Mouse (Mus musculus) forebrain, embryonic 11.5 days (tissue): ENCODE results near the gene Dnmbp. TPM values are rescaled to one million over a fixed set of nuclear protein-coding genes. Genes with fewer than 3 reads are reported as not detected.

Experiments used
- ATAC-seq: fragments of 200-750 bp; cut with Nextera tagmentation; replicated peaks from 2 replicates; pipeline ENCODE4 v1.8.0; 2017; ENCODE audit warnings: moderate TSS enrichment; ENCODE audit not compliant: low FRiP score
- DNase-seq: peaks from one replicate; pipeline ENCODE4 v3.0.0-alpha.2; 2017; ENCODE audit warnings: low spot score
- H3K27ac ChIP-seq: fragments of 300-500 bp; sonication (generic); 2 replicates; pipeline ENCODE4 v1.5.1; 2014; ENCODE audit warnings: low read depth, low read length
- H3K27me3 ChIP-seq: fragments of 300-500 bp; sonication (generic); 2 replicates; pipeline ENCODE4 v1.6.1; 2014; ENCODE audit warnings: mild to moderate bottlenecking, low read length, mixed read lengths; ENCODE audit not compliant: control insufficient read depth, insufficient read depth
- H3K36me3 ChIP-seq: fragments of 300-500 bp; sonication (generic); 2 replicates; pipeline ENCODE4 v1.6.1; 2014; ENCODE audit warnings: mild to moderate bottlenecking, low read length, moderate library complexity, mixed read lengths; ENCODE audit not compliant: control insufficient read depth, insufficient read depth
- H3K4me1 ChIP-seq: fragments of 300-500 bp; sonication (generic); replicated peaks from 2 replicates; pipeline ENCODE4 v1.6.1; 2014; ENCODE audit warnings: low read length, mixed read lengths; ENCODE audit not compliant: control insufficient read depth, insufficient read depth
- H3K4me2 ChIP-seq: fragments of 300-500 bp; sonication (generic); 2 replicates; pipeline ENCODE4 v1.6.1; 2014; ENCODE audit warnings: low read depth, mild to moderate bottlenecking, low read length, moderate library complexity, mixed read lengths; ENCODE audit not compliant: severe bottlenecking
- H3K4me3 ChIP-seq: fragments of 300-500 bp; sonication (generic); 2 replicates; pipeline ENCODE4 v1.5.1; 2014; ENCODE audit warnings: low read depth, low read length
- H3K9ac ChIP-seq: fragments of 300-500 bp; sonication (generic); 2 replicates; pipeline ENCODE4 v1.6.1; 2014; ENCODE audit warnings: low read length
- H3K9me3 ChIP-seq: fragments of 300-500 bp; sonication (generic); 2 replicates; pipeline ENCODE4 v1.6.1; 2016; ENCODE audit warnings: low read length, mixed read lengths; ENCODE audit not compliant: control insufficient read depth
- WGBS: fragments of 180-500 bp; shearing (Covaris S2); extraction: QIAGEN DNeasy Blood & Tissue Kit; methylation state at CpG from one replicate; pipeline ENCODE4 v1.1.7; 2014; 5-methylcytosine and 5-hydroxymethylcytosine counted together
- polyA plus RNA-seq: library from polyadenylated mRNA; unstranded; fragments of >200 nt; fragmentation: Nextera tagmentation; extraction: Ambion mirVana; gene quantifications from 2 replicates; pipeline ENCODE4 v1.2.1, GENCODE M21; 2014

Dnmbp gene
- polyA plus RNA-seq, 1 experiment from 2014 or later = 17.8 TPM

GRCm38 (mm10) chr19:43843184-43843583 lies 96.8 kb downstream of the Dnmbp start:
- Histone ChIP-seq H3K27me3 (no peaks in the 10 kb centered on the region), H3K9me3 (no peaks in the 10 kb centered on the region), H3K4me2 (no peak overlapping the region), H3K27ac (no peak overlapping the region), H3K9ac (no peak overlapping the region), H3K4me1 (no peaks in the 10 kb centered on the region), H3K4me3 (no peak overlapping the region), H3K36me3 (peaks cover 8% of the 10 kb centered on the region)
- DNase-seq (no peak), ATAC-seq (no peak)
- WGBS = 86% methylated on average over 9 of the region's 9 CpGs

GRCm38 (mm10) chr19:43832425-43833069 lies 107.4 kb downstream of the Dnmbp start:
- no peak for ATAC-seq
- no peaks in the 10 kb centered on the region for H3K27me3 ChIP-seq
- no peak overlapping the region for H3K4me3 ChIP-seq
- H3K27ac ChIP-seq = no peak overlapping the region
- H3K4me1 ChIP-seq = no peaks in the 10 kb centered on the region
- peak overlapping the region; percentile 24; the same call in 1 of the 2 replicates for H3K4me2 ChIP-seq
- no peaks in the 10 kb centered on the region for H3K9me3 ChIP-seq
- WGBS = 30% methylated on average over 21 of the region's 21 CpGs
- H3K9ac ChIP-seq = no peak overlapping the region
- H3K36me3 ChIP-seq = no peaks in the 10 kb centered on the region
- DNase-seq = peak; percentile 88

GRCm38 (mm10) chr19:43826855-43827254 lies 113.1 kb downstream of the Dnmbp start:
- H3K4me2 ChIP-seq = no peak overlapping the region
- no peak overlapping the region for H3K4me3 ChIP-seq
- H3K36me3 ChIP-seq = no peaks in the 10 kb centered on the region
- H3K4me1 ChIP-seq = no peaks in the 10 kb centered on the region
- no peaks in the 10 kb centered on the region for H3K27me3 ChIP-seq
- no peak overlapping the region for H3K9ac ChIP-seq
- ATAC-seq (no peak), DNase-seq (no peak)
- WGBS = 88% methylated on average over 8 of the region's 8 CpGs
- no peak overlapping the region for H3K27ac ChIP-seq
- no peaks in the 10 kb centered on the region for H3K9me3 ChIP-seq

DNA sequence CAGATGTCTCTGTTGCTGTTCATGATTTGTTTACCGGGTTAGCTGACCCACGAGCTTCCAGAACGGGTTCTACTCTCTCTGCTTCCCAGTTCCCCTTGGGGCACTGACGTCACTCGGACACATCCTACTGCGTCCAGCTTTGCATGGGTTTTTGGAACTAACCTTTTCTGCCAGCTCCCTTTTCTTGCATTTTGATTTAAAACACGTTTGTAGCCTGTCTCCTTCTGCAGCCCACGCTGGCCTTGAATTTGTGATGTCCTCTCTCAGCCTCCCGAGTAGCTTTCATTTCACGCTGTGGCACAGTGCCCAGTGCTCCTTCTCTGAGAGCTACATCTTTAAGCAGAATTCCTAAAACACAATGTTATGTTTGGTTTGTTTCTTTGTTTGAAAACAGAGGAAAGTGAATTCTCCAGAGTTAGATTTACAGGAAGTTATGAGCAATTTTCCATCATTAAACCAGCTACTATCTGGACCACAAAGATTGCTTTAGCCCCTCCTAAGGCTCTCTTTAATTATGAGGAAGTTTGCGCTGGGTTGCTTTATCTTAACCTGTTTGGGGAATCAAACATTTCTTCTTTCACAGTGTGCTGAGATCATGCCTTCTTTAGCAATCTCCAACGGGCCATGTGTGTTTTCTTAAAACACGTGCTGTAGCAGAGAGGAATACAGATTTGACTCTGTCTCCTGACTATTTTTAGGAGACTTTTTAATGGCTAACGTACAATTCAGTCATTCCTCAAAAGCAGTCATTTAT lies 124.2 kb downstream of the Dnmbp start:
- WGBS = 84% methylated on average over 14 of the region's 14 CpGs
- no peaks in the 10 kb centered on the region for H3K9me3 ChIP-seq
- H3K27me3 ChIP-seq = no peaks in the 10 kb centered on the region
- no peak for DNase-seq
- no peak overlapping the region for H3K4me2 ChIP-seq
- no peak overlapping the region for H3K27ac ChIP-seq
- ATAC-seq = no peak
- H3K4me1 ChIP-seq = no peaks in the 10 kb centered on the region
- no peaks in the 10 kb centered on the region for H3K36me3 ChIP-seq
- no peak overlapping the region for H3K4me3 ChIP-seq
- no peak overlapping the region for H3K9ac ChIP-seq

DNA sequence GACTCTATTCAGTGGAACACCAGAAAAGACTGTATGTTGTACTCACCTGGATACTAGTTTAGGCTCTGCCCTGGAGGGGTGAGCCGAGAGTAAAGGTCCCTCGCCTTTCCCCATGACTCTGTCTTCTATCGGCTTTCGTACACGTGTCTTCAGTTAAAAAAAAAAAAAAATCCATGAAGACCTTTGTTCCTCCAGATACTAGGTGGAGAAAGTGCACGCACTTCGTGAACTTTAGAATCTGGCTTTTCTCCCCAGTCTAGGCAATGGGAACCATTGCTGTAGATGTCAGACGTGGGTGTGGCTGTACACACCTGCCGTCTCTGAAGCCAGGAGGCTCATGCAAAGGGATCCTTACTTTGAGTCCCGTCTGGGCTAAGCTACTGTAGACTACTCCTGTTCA lies 126.7 kb downstream of the Dnmbp start:
- no peaks in the 10 kb centered on the region for H3K36me3 ChIP-seq
- no peaks in the 10 kb centered on the region for H3K9me3 ChIP-seq
- H3K4me1 ChIP-seq = no peaks in the 10 kb centered on the region
- no peak overlapping the region for H3K4me2 ChIP-seq
- no peaks in the 10 kb centered on the region for H3K27me3 ChIP-seq
- ATAC-seq = no peak
- no peak for DNase-seq
- H3K4me3 ChIP-seq = no peak overlapping the region
- H3K9ac ChIP-seq = no peak overlapping the region
- no peak overlapping the region for H3K27ac ChIP-seq
- WGBS = 87% methylated on average over 10 of the region's 10 CpGs

DNA sequence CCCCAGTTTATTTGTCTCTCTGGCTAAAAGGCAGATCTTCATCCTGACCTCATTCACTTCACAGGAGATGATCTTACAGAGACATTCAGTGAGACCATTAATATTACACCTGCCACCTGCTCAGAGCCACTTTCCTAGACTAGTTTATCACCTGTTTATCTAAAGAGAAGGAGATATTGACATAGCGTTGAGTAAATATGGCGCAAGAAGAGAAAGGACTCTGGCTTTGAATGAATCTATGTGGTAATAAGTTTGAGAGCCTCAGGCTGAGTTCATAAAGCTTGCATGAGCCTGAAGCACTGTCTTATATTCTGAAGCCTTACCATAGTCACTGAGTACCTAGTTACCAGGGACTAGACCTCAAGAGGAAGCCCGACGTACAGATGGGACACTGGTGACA lies 128.6 kb downstream of the Dnmbp start:
- no peak for ATAC-seq
- Histone ChIP-seq H3K9me3 (no peaks in the 10 kb centered on the region), H3K36me3 (no peaks in the 10 kb centered on the region), H3K4me3 (no peak overlapping the region), H3K27ac (no peak overlapping the region), H3K4me2 (no peak overlapping the region), H3K9ac (no peak overlapping the region), H3K27me3 (no peaks in the 10 kb centered on the region), H3K4me1 (no peaks in the 10 kb centered on the region)
- 93% methylated on average over 4 of the region's 4 CpGs for WGBS
- no peak for DNase-seq

DNA sequence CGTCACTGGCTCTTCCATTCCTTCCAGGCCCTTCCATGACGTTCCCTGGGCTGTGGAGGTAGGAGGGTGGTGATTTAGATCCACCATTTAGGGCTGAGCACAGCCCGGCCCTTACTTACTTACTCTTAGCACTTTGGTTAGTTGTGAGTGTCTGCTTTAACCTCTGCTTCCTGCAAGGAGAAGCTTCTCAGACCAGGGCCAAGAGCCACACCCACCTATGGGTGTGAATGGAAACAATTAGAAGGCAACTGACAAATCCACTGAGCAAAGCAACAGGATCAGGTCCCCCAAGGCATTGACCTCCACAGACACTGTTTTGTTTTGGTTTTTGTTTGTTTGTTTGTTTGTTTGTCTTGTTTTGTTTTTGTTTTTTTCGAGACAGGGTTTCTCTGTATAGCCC lies 130.7 kb downstream of the Dnmbp start:
- no peaks in the 10 kb centered on the region for H3K9me3 ChIP-seq
- ATAC-seq = no peak
- H3K4me3 ChIP-seq = no peak overlapping the region
- 55% methylated on average over 4 of the region's 4 CpGs for WGBS
- H3K9ac ChIP-seq = no peak overlapping the region
- no peak overlapping the region for H3K27ac ChIP-seq
- H3K4me1 ChIP-seq = no peaks in the 10 kb centered on the region
- no peak for DNase-seq
- no peak overlapping the region for H3K4me2 ChIP-seq
- H3K36me3 ChIP-seq = no peaks in the 10 kb centered on the region
- no peaks in the 10 kb centered on the region for H3K27me3 ChIP-seq

GRCm38 (mm10) chr19:43803866-43804265 lies 136.1 kb downstream of the Dnmbp start:
- Histone ChIP-seq H3K27ac (no peak overlapping the region), H3K4me1 (no peaks in the 10 kb centered on the region), H3K27me3 (no peaks in the 10 kb centered on the region), H3K4me3 (no peak overlapping the region), H3K36me3 (no peaks in the 10 kb centered on the region), H3K9ac (no peak overlapping the region), H3K9me3 (no peaks in the 10 kb centered on the region), H3K4me2 (no peak overlapping the region)
- WGBS = 82% methylated on average over 10 of the region's 10 CpGs
- DNase-seq (no peak), ATAC-seq (no peak)
